Mouse (Mus musculus): Measurements from ENCODE around the gene Gfi1b.
A peak's percentile ranks its signal among the peaks of the same experiment; 100 is the strongest.

Gfi1b gene

DNA sequence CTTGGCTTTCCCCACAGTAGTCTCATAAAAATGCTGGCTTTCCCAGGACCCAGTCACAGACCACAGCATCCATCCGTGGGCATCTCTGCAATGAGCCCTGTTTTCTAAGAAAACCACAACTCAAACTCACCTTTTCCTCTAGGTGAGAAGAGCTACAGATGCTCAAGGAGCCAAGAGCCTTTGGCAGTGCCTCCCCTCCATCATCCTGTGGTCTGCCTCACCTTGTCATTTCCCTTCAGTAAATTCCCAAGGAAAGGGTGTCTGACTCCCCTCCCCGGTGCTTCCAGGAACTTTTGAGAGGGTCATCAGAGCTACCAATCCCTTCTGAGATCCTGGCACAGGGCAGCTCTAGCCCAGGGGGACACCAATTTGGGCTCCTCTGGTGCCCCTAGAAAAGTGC lies 671 bp downstream of the Gfi1b start:
- DNase-seq = no peak

- DNase-seq = no peak
Observed at GRCm38 (mm10) chr2:28620522-28620921, 1.3 kb downstream of the Gfi1b start.

DNA sequence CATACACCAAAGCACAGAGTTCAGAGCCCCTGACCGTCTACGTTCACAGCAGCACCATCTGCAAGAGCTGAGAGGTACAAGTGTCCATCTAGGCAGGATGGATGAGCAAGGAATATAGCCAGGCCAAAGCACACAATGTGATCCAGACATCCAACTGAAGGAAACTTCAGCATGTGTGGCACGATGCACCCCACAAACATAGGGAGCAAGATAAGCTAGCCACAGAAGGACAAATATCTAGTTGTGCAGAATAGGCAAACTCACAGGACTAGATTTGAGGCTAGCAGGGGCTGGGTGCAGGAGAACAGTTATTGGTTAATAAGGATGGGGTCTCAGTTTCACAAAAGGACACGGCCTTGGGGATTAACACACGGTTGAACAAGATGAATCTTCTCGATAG lies 2.4 kb downstream of the Gfi1b start:
- DNase-seq = no peak

- DNase-seq = no peak
Observed at GRCm38 (mm10) chr2:28618777-28619336, 2.9 kb downstream of the Gfi1b start.

DNA sequence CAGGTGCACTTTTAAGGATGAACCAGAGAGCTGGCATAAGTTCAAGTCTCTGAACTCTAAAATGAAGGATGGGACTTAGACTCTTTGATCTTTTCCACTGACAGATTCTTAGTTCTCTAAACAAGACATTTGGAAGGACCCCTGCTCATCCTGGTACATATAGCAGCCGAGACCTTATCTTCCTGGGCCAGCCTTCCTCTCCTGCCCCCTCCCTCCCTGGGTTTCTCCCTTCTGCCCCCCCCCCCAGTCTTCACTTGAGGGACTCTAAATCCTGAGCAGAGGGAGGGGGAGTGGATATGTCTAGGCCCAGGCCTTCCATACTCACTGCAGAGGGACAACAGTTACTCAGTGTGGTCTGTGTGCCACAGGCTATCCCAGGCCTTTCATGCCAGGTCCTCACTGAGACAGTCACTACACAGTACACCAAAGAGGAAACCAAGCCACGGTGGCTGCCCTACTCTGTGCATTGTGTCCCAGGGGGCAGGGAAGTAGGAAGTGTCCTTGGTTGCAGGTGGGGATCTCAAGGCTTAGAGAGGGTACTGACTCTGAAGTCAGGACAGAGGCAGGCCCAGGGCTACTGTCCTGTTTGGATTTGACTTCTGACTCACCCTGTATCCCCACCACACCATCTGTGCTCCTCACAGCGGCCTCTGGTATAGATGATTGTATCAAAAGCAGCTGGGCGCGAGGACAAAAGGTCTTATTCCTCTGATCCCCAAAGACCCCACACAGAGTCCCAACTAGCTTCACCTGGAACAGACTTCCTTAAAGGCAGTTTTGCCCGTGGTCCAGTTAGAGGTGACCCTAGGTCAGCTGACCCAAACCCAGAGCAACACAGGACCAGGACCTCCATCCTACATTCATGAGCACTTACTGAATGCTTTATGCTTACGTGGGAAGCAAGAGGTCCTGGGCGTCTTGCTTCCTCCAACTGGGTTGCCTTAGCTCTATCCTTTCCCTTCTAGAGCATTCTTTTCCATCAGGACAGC lies 4.0 kb downstream of the Gfi1b start:
- no peak for DNase-seq

GRCm38 (mm10) chr2:28616874-28617273 lies 4.9 kb downstream of the Gfi1b start:
- no peak for DNase-seq

DNA sequence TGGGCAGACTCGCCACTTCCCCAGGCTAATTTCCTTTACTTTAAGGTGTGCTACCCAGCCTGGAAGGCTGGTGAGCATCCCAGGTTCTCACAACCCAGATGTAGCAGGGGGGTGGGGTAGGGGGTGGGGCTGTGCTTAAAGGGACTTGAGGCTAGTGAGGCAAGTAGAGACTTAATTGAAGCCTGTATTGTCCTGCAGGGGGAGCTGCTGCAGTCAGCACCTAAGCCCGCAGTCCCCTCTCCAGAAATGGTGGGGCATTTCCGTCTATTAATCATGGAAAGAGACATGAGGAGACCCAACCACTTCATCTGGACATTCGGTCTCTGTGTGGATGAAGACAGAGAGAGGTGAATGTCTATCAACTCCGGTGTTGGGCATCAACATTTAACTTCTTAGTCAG lies 5.4 kb downstream of the Gfi1b start:
- no peak for DNase-seq

GRCm38 (mm10) chr2:28613599-28613998 lies 8.2 kb downstream of the Gfi1b start:
- no peak for DNase-seq

GRCm38 (mm10) chr2:28612436-28613063 lies 9.2 kb downstream of the Gfi1b start:
- DNase-seq = no peak

DNA sequence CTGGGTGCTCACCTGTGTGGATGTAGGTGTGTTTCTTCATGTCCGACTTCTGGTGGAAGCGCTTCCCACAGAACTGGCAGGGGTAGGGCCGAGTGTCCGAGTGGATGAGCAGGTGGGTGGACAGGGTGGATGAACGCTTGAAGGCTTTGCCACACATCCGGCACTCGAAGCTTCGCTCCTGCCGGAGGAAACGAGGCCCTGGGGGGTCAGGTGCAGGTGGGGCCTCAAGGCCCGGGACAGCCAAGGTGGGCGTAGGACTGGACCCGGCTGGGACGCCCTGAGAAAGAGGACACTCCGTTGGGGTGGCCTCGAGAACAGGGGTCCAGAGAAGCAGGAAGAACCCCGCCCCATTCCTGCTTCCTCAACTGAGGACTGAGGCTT lies 10.4 kb downstream of the Gfi1b start:
- no peak for DNase-seq

GRCm38 (mm10) chr2:28610716-28611406 lies 10.9 kb downstream of the Gfi1b start:
- DNase-seq = no peak

DNA sequence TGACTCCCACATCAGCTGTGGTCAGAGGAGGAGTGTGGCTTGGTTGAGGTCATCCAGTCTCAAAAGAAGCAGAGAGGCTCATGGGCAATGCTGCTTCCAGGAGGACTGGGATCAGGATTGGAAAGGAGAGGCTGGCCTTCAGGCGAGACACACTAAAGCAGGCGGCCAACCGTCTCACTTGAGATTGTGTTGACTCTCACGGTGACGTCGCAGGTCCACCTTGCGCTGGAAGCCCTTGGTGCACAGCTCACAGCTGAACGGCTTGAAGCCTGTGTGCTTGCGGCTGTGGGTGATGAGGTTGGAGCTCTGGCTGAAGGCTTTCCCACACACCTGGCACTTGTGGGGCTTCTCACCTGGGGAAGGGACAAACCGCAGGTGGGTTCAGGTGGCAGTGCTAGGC lies 11.9 kb downstream of the Gfi1b start:
- no peak for DNase-seq

DNA sequence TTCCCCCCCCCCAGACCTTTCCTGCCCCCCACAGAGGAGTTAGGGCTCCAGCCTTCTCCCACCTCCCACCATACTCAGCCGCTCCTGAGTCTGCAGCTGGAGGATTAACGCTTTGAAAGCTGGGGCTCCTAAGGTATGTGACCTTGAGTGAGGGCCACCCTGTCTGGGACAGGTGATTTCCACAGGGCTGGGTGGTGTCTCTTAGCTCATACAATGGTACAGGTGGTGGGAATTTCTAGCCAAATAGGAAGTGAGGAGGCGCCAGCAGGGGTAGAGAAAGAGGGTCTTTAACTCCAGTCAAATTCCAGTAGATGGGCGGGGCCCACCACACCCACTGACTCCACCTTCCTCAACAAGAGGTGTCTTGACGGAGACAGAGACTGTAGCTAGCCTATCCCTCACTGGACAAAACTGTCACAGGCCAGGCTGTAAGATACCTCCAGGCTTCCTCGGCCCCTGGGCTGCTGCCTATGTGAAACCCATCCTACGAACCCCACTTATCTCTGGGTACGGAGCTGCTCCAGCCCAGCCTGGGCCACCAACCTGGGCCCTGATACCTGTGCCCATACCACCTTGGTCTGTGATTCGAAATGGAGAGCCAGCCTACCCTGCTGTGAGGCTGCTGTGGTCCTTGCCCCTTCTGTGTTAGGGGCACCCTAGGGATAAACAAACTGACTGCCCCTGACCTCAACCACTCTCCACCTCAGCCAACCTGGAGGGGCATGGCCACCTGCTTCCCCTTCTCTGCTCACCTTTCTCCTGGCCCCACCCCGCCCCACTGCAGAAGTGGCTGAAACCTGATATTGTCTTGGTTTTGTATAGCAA lies 14.2 kb downstream of the Gfi1b start:
- DNase-seq = peak in 1 of 2 experiments; percentile 37

DNA sequence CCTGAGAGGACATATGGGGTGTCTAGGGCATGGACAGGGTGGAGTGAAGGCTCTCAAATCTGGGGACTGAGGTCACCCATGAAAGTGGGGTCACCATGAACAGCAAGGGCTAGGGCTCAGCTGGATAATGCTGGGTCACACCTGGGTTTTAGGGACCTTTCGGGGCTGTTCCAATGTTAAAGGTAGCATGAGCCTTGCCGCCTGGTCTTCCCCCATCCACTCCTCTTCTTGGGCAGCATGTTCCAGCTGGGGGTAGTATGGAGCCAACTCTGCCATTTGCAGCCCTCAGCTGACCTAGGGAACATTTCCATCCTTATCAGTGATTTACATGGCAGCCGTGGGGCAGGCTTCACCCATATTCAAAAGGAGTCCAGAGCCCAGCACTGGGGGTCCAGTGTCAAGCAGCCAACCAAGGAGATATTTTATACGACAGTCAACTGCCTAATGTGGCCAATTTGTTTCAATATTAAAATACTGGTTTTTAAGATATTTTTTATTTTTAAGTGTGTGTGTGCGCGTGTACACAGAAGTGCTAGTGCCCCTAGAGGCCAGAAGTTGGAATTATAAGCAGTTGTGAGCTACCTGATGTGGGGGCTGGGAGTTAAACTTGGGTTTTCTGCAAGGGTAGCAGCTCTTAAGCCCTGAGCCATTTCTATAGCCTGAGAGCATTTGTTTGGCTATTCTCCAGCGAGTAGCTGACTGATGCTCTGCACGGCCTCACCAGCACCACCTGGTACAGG lies 15.0 kb downstream of the Gfi1b start:
- no peak for DNase-seq

DNA sequence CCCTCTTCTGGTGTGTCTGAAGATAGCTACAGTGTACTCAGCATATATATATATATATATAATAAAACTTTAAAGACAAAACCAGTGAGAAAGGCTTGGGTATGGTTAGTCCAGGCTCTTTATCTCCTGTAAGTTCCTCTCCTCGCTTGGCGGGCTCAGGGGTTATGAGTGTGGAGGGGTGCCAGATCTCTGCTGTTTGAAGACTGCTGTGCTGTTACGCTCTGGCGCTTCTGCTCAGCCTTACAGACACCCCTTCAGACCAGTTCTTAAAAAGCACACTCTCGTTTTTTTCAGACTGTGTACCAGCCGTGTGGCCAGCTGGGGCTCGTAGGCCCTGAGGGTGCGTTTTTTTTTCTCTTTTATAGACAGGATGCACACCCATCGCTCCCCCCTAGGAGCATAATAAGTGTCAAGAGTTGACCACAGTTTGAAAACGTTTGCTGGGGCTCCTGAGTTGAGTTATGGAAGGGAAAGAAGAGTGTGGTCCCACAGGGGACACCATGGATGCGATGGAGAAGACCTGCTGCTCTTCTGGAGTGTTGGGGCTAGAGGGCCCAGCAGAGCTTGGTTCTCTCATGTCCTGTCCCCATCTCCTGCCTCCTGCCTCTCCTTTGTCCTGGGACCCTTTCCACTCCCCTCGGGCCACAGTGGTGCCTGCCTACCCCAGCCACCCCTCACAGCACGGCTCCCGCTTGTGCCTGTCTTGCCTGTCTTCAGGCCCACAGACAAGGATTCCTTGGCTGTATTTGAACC lies 15.8 kb downstream of the Gfi1b start:
- no peak for DNase-seq

GRCm38 (mm10) chr2:28603542-28603941 lies 18.2 kb downstream of the Gfi1b start:
- no peak for DNase-seq

DNA sequence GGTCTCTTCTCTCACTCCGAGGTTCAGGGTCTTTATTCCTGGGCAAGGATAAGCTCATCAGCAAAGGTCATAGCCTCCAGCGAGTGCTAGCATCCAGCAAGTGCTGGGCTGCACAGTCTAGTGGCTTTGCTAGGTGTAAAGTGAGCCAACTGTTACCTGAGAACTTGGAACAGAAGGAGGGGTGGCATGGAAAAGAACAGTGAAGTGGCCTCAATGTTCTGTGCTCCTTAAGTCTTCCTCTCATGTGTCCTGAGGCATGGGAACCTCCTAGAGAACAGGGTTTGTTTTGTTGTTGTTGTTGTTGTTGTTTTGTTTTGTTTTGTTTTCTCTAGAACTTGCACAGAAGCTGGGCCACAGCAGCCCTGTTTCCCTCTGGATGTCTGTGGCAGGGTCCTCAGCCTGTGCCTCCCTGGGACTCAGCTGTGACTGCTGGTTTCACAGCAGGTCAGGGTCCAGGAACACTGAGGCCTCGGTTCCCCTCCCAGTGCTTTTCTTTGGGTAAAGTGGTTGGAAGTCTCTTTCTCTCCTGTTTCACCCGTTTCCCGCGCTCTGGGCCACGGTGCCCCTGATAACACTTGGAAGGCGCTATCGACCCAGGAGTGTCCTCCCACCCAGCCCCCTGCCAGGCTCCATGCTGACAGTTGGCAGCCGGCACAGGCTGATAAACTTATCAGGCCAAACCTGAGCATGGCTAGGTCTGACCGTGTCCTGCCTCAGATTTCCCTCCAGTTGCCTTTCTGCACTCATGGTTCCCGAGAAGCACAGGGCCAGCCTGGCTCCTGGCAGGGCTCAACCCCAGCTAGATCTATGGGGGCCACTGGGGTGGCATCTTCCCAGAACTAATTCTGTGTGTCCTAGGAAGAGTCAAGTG lies 19.8 kb downstream of the Gfi1b start:
- no peak for DNase-seq

DNA sequence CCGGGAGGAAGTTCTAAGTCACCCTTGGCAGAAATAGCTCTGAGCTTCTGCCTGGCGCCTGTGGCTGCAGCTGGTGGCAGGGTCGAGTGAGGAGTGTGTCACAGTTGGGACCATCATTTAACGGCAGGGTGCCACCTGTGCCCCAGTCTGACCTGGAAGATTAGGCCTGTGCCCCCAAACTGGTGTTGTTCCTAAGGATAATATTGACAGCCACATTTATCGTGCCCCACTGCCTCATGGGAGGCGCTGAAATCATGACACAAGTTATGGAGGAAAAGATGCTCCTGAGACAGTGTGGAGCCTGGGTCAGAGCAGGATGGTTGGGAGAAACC lies 22.2 kb downstream of the Gfi1b start:
- DNase-seq = no peak

- DNase-seq = no peak
Observed at GRCm38 (mm10) chr2:28598692-28599568, 22.9 kb downstream of the Gfi1b start.

All from lung, adult 18-20 months (tissue).